Mouse (Mus musculus) stomach, embryonic 15.5 days (tissue): Measurements from ENCODE around the gene Slc25a17. TPM values are rescaled to one million over a fixed set of nuclear protein-coding genes. Genes with fewer than 3 reads are reported as not detected.

Source experiments
- ATAC-seq: fragments of 200-750 bp; cut with Nextera tagmentation; 2 replicates; pipeline ENCODE4 v1.8.0; 2017; ENCODE audit warnings: low read depth, moderate number of reproducible peaks, moderate TSS enrichment; ENCODE audit not compliant: insufficient read depth, low FRiP score
- H3K27ac ChIP-seq: fragments of 300-500 bp; sonication (generic); 2 replicates; pipeline ENCODE4 v1.5.1; 2015; ENCODE audit warnings: mild to moderate bottlenecking, inconsistent platforms
- H3K27me3 ChIP-seq: fragments of 300-500 bp; sonication (generic); replicated peaks from 2 replicates; pipeline ENCODE4 v1.6.1; 2015; ENCODE audit warnings: inconsistent platforms
- H3K36me3 ChIP-seq: fragments of 300-500 bp; sonication (generic); 2 replicates; pipeline ENCODE4 v1.6.1; 2015; ENCODE audit warnings: inconsistent platforms
- H3K4me1 ChIP-seq: fragments of 300-500 bp; sonication (generic); 2 replicates; pipeline ENCODE4 v1.6.1; 2015; ENCODE audit warnings: inconsistent platforms
- H3K4me2 ChIP-seq: fragments of 300-500 bp; sonication (generic); 2 replicates; pipeline ENCODE4 v1.6.1; 2015; ENCODE audit warnings: mild to moderate bottlenecking, inconsistent platforms
- H3K4me3 ChIP-seq: fragments of 300-500 bp; sonication (generic); replicated peaks from 2 replicates; pipeline ENCODE4 v1.5.1; 2015; ENCODE audit warnings: inconsistent platforms
- H3K9ac ChIP-seq: fragments of 300-500 bp; sonication (generic); 2 replicates; pipeline ENCODE4 v1.6.1; 2015; ENCODE audit warnings: inconsistent platforms
- H3K9me3 ChIP-seq: fragments of 300-500 bp; sonication (generic); 2 replicates; pipeline ENCODE4 v1.6.1; 2016; ENCODE audit warnings: inconsistent platforms
- WGBS: fragments of 180-500 bp; shearing (Covaris S2); methylation state at CpG from one replicate; pipeline ENCODE4 v1.1.7; 2015; 5-methylcytosine and 5-hydroxymethylcytosine counted together
- polyA plus RNA-seq: library from polyadenylated mRNA; unstranded; fragments of >200 nt; fragmentation: Nextera tagmentation; extraction: Ambion mirVana; gene quantifications from 2 replicates; pipeline ENCODE4 v1.2.1, GENCODE M21; 2015

Gene Slc25a17
- polyA plus RNA-seq, 1 experiment from 2014 or later = 92.8 TPM

GRCm38 (mm10) chr15:81298213-81298612 is 62.4 kb downstream of the Slc25a17 start:
- no peak overlapping the region for H3K4me3 ChIP-seq
- H3K4me2 ChIP-seq = no peak overlapping the region
- no peak overlapping the region for H3K9ac ChIP-seq
- no peaks in the 10 kb centered on the region for H3K9me3 ChIP-seq
- H3K27ac ChIP-seq = no peak overlapping the region
- no peaks in the 10 kb centered on the region for H3K27me3 ChIP-seq
- no peaks in the 10 kb centered on the region for H3K36me3 ChIP-seq
- no peak for ATAC-seq
- 71% methylated on average over 6 of the region's 6 CpGs for WGBS
- no peaks in the 10 kb centered on the region for H3K4me1 ChIP-seq

- Histone ChIP-seq H3K4me3 (no peak overlapping the region), H3K9ac (no peak overlapping the region), H3K27me3 (no peaks in the 10 kb centered on the region), H3K4me2 (no peak overlapping the region), H3K36me3 (no peaks in the 10 kb centered on the region), H3K4me1 (no peaks in the 10 kb centered on the region), H3K27ac (no peak overlapping the region), H3K9me3 (no peaks in the 10 kb centered on the region)
- ATAC-seq = no peak
- 81% methylated on average over 3 of the region's 3 CpGs for WGBS
These were observed 63.1 kb downstream of the Slc25a17 start for GRCm38 (mm10) chr15:81297543-81297942.

GRCm38 (mm10) chr15:81294897-81295296 is 65.7 kb downstream of the Slc25a17 start:
- Histone ChIP-seq H3K4me1 (no peaks in the 10 kb centered on the region), H3K27ac (no peak overlapping the region), H3K27me3 (no peaks in the 10 kb centered on the region), H3K9ac (no peak overlapping the region), H3K4me2 (no peak overlapping the region), H3K36me3 (no peaks in the 10 kb centered on the region), H3K9me3 (no peaks in the 10 kb centered on the region), H3K4me3 (no peak overlapping the region)
- 91% methylated on average over 10 of the region's 10 CpGs for WGBS
- no peak for ATAC-seq

GRCm38 (mm10) chr15:81294386-81294785 is 66.2 kb downstream of the Slc25a17 start:
- Histone ChIP-seq H3K27ac (no peak overlapping the region), H3K4me3 (no peak overlapping the region), H3K4me2 (no peak overlapping the region), H3K36me3 (no peaks in the 10 kb centered on the region), H3K9me3 (no peaks in the 10 kb centered on the region), H3K27me3 (no peaks in the 10 kb centered on the region), H3K9ac (no peak overlapping the region), H3K4me1 (no peaks in the 10 kb centered on the region)
- ATAC-seq = no peak
- WGBS = 72% methylated on average over 12 of the region's 12 CpGs

- no peaks in the 10 kb centered on the region for H3K9me3 ChIP-seq
- no peaks in the 10 kb centered on the region for H3K36me3 ChIP-seq
- no peak overlapping the region for H3K27ac ChIP-seq
- H3K4me1 ChIP-seq = no peaks in the 10 kb centered on the region
- no peak overlapping the region for H3K4me2 ChIP-seq
- no peak overlapping the region for H3K9ac ChIP-seq
- no peaks in the 10 kb centered on the region for H3K27me3 ChIP-seq
- WGBS = 71% methylated on average over 9 of the region's 9 CpGs
- no peak overlapping the region for H3K4me3 ChIP-seq
- no peak for ATAC-seq
These were observed 69.9 kb downstream of the Slc25a17 start for GRCm38 (mm10) chr15:81290747-81291146.

GRCm38 (mm10) chr15:81290230-81290629 is 70.4 kb downstream of the Slc25a17 start:
- Histone ChIP-seq H3K27me3 (no peaks in the 10 kb centered on the region), H3K9me3 (no peaks in the 10 kb centered on the region), H3K9ac (no peak overlapping the region), H3K4me3 (no peak overlapping the region), H3K4me1 (no peaks in the 10 kb centered on the region), H3K36me3 (no peaks in the 10 kb centered on the region), H3K27ac (no peak overlapping the region), H3K4me2 (no peak overlapping the region)
- WGBS = 86% methylated on average over 4 of the region's 4 CpGs
- ATAC-seq = no peak

GRCm38 (mm10) chr15:81284121-81284734 is 76.4 kb downstream of the Slc25a17 start:
- H3K4me3 ChIP-seq = no peak overlapping the region
- H3K9me3 ChIP-seq = no peaks in the 10 kb centered on the region
- no peak overlapping the region for H3K9ac ChIP-seq
- H3K4me1 ChIP-seq = no peaks in the 10 kb centered on the region
- H3K36me3 ChIP-seq = no peaks in the 10 kb centered on the region
- WGBS = 67% methylated on average over 9 of the region's 9 CpGs
- no peaks in the 10 kb centered on the region for H3K27me3 ChIP-seq
- no peak overlapping the region for H3K4me2 ChIP-seq
- no peak overlapping the region for H3K27ac ChIP-seq
- no peak for ATAC-seq

GRCm38 (mm10) chr15:81278699-81279098 is 81.9 kb downstream of the Slc25a17 start:
- no peak for ATAC-seq
- H3K9me3 ChIP-seq = no peaks in the 10 kb centered on the region

GRCm38 (mm10) chr15:81277928-81278327 is 82.7 kb downstream of the Slc25a17 start:
- H3K27me3 ChIP-seq = no peaks in the 10 kb centered on the region
- H3K4me3 ChIP-seq = no peak overlapping the region
- no peak for ATAC-seq
- no peaks in the 10 kb centered on the region for H3K4me1 ChIP-seq
- H3K36me3 ChIP-seq = no peaks in the 10 kb centered on the region
- H3K9me3 ChIP-seq = no peaks in the 10 kb centered on the region
- no peak overlapping the region for H3K9ac ChIP-seq
- no peak overlapping the region for H3K4me2 ChIP-seq
- 23% methylated on average over 11 of the region's 11 CpGs for WGBS
- no peak overlapping the region for H3K27ac ChIP-seq

More at GRCm38 (mm10) chr15:81278699-81279098, 81.9 kb downstream of the Slc25a17 start:
- no peaks in the 10 kb centered on the region for H3K36me3 ChIP-seq
- H3K9ac ChIP-seq = no peak overlapping the region
- H3K27ac ChIP-seq = no peak overlapping the region
- H3K4me1 ChIP-seq = no peaks in the 10 kb centered on the region
- no peak overlapping the region for H3K4me3 ChIP-seq
- no peak overlapping the region for H3K4me2 ChIP-seq
- no peaks in the 10 kb centered on the region for H3K27me3 ChIP-seq
- 76% methylated on average over 6 of the region's 6 CpGs for WGBS

- 50% methylated on average over 2 of the region's 2 CpGs for WGBS
- no peak overlapping the region for H3K9ac ChIP-seq
- H3K9me3 ChIP-seq = no peaks in the 10 kb centered on the region
- no peak overlapping the region for H3K4me3 ChIP-seq
- H3K36me3 ChIP-seq = no peaks in the 10 kb centered on the region
- no peak overlapping the region for H3K4me2 ChIP-seq
- H3K27ac ChIP-seq = no peak overlapping the region
- no peaks in the 10 kb centered on the region for H3K4me1 ChIP-seq
- no peaks in the 10 kb centered on the region for H3K27me3 ChIP-seq
- ATAC-seq = no peak
These were observed 87.3 kb downstream of the Slc25a17 start for GRCm38 (mm10) chr15:81273361-81273760.

- no peaks in the 10 kb centered on the region for H3K36me3 ChIP-seq
- no peak overlapping the region for H3K4me2 ChIP-seq
- H3K9ac ChIP-seq = no peak overlapping the region
- H3K9me3 ChIP-seq = no peaks in the 10 kb centered on the region
- no peak for ATAC-seq
- H3K4me1 ChIP-seq = no peaks in the 10 kb centered on the region
- no peaks in the 10 kb centered on the region for H3K27me3 ChIP-seq
- no peak overlapping the region for H3K27ac ChIP-seq
- no peak overlapping the region for H3K4me3 ChIP-seq
- WGBS = 18% methylated on average over 13 of the region's 13 CpGs
These were observed 88.1 kb downstream of the Slc25a17 start for GRCm38 (mm10) chr15:81272305-81273053.
